Mouse (Mus musculus): Measurements from ENCODE around the gene Iqgap1. TPM values are rescaled to one million over a fixed set of nuclear protein-coding genes. Genes with fewer than 3 reads are reported as not detected.
A peak's percentile ranks its signal among the peaks of the same experiment; 100 is the strongest.

Iqgap1 gene
- polyA plus RNA-seq, 1 experiment from 2014 or later: 17.5 TPM

- 96% methylated on average over 2 of the region's 2 CpGs for WGBS
- Histone ChIP-seq H3K4me1 (ENCODE audit: control insufficient read depth, insufficient read depth, low read length) (peaks cover 36% of the 10 kb centered on the region), H3K4me3 (ENCODE audit: low read depth, low read length) (0 out of 2 replicates have a peak overlapping the region, but pooled peaks have one; percentile 11), H3K9me3 (replicated peaks; ENCODE audit: control insufficient read depth, low read length, poor library complexity, severe bottlenecking) (no peaks in the 10 kb centered on the region), H3K27ac (ENCODE audit: low read length) (no peak overlapping the region), H3K36me3 (ENCODE audit: control insufficient read depth, insufficient read depth, low read length) (peaks cover 10% of the 10 kb centered on the region), H3K27me3 (ENCODE audit: control insufficient read depth, insufficient read depth, low read depth, low read length) (no peaks in the 10 kb centered on the region), H3K4me2 (ENCODE audit: low read length) (peak overlapping the region; percentile 68), H3K9ac (ENCODE audit: low read depth, low read length) (no peak overlapping the region)
- no peak for ATAC-seq
Observed at GRCm38 (mm10) chr7:80862475-80862874, 36.7 kb upstream of the Iqgap1 start.

- no peaks in the 10 kb centered on the region for H3K27me3 ChIP-seq (ENCODE audit: control insufficient read depth, insufficient read depth, low read depth, low read length)
- peak within 1 kb of the TSS; percentile 92 for H3K27ac ChIP-seq (ENCODE audit: low read length)
- H3K4me3 ChIP-seq (ENCODE audit: low read depth, low read length): peak within 1 kb of the TSS; percentile 83
- H3K9ac ChIP-seq (ENCODE audit: low read depth, low read length): peak within 1 kb of the TSS; percentile 98
- H3K4me2 ChIP-seq (ENCODE audit: low read length): peak within 1 kb of the TSS; percentile 68
- H3K36me3 ChIP-seq (ENCODE audit: control insufficient read depth, insufficient read depth, low read length): 0 out of 2 replicates have a peak, but pooled peaks cover 5% of the 10 kb centered on the region
- H3K9me3 ChIP-seq (replicated peaks; ENCODE audit: control insufficient read depth, low read length, poor library complexity, severe bottlenecking): no peaks in the 10 kb centered on the region
- H3K4me1 ChIP-seq (ENCODE audit: control insufficient read depth, insufficient read depth, low read length): peaks cover 36% of the 10 kb centered on the region
- WGBS: 0% methylated on average over 35 of the region's 40 CpGs
- ATAC-seq: peak; percentile 98
Observed at GRCm38 (mm10) chr7:80860729-80861274, 35.0 kb upstream of the Iqgap1 start, which contains the start of gene Zscan2. TSS of gene Zscan2 (plus strand) at chr7:80860920.

- peak overlapping the region; percentile 67 for H3K4me2 ChIP-seq (ENCODE audit: low read length)
- H3K27ac ChIP-seq (ENCODE audit: low read length): 0 out of 2 replicates have a peak overlapping the region, but pooled peaks have one; percentile 25
- no peaks in the 10 kb centered on the region for H3K9me3 ChIP-seq (replicated peaks; ENCODE audit: control insufficient read depth, low read length, poor library complexity, severe bottlenecking)
- peaks cover 36% of the 10 kb centered on the region for H3K4me1 ChIP-seq (ENCODE audit: control insufficient read depth, insufficient read depth, low read length)
- H3K36me3 ChIP-seq (ENCODE audit: control insufficient read depth, insufficient read depth, low read length): 0 out of 2 replicates have a peak, but pooled peaks cover 3% of the 10 kb centered on the region
- 1% methylated on average over 13 of the region's 13 CpGs for WGBS
- peak overlapping the region; percentile 56 for H3K9ac ChIP-seq (ENCODE audit: low read depth, low read length)
- peak; percentile 76 for ATAC-seq
- no peaks in the 10 kb centered on the region for H3K27me3 ChIP-seq (ENCODE audit: control insufficient read depth, insufficient read depth, low read depth, low read length)
- H3K4me3 ChIP-seq (ENCODE audit: low read depth, low read length): peak overlapping the region; percentile 83
Observed at GRCm38 (mm10) chr7:80860227-80860626, 34.5 kb upstream of the Iqgap1 start.

GRCm38 (mm10) chr7:80857181-80857580 is 31.4 kb upstream of the Iqgap1 start:
- 34% methylated on average over 6 of the region's 6 CpGs for WGBS
- H3K27me3 ChIP-seq (ENCODE audit: control insufficient read depth, insufficient read depth, low read depth, low read length): no peaks in the 10 kb centered on the region
- H3K4me1 ChIP-seq (ENCODE audit: control insufficient read depth, insufficient read depth, low read length): peaks cover 9% of the 10 kb centered on the region
- H3K9me3 ChIP-seq (replicated peaks; ENCODE audit: control insufficient read depth, low read length, poor library complexity, severe bottlenecking): no peaks in the 10 kb centered on the region
- H3K36me3 ChIP-seq (ENCODE audit: control insufficient read depth, insufficient read depth, low read length): no peaks in the 10 kb centered on the region
- H3K27ac ChIP-seq (ENCODE audit: low read length): no peak overlapping the region
- no peak overlapping the region for H3K4me3 ChIP-seq (ENCODE audit: low read depth, low read length)
- no peak overlapping the region for H3K4me2 ChIP-seq (ENCODE audit: low read length)
- no peak overlapping the region for H3K9ac ChIP-seq (ENCODE audit: low read depth, low read length)
- ATAC-seq: no peak

GRCm38 (mm10) chr7:80855316-80855715 is 29.5 kb upstream of the Iqgap1 start:
- no peak overlapping the region for H3K27ac ChIP-seq (ENCODE audit: low read length)
- H3K27me3 ChIP-seq (ENCODE audit: control insufficient read depth, insufficient read depth, low read depth, low read length): no peaks in the 10 kb centered on the region
- H3K9ac ChIP-seq (ENCODE audit: low read depth, low read length): no peak overlapping the region
- ATAC-seq: 0 out of 2 replicates have a peak, but pooled peaks have one; percentile 17
- peaks cover 3% of the 10 kb centered on the region; the same call in 1 of the 2 replicates for H3K4me1 ChIP-seq (ENCODE audit: control insufficient read depth, insufficient read depth, low read length)
- H3K4me2 ChIP-seq (ENCODE audit: low read length): no peak overlapping the region
- no peak overlapping the region for H3K4me3 ChIP-seq (ENCODE audit: low read depth, low read length)
- H3K36me3 ChIP-seq (ENCODE audit: control insufficient read depth, insufficient read depth, low read length): no peaks in the 10 kb centered on the region
- H3K9me3 ChIP-seq (replicated peaks; ENCODE audit: control insufficient read depth, low read length, poor library complexity, severe bottlenecking): no peaks in the 10 kb centered on the region

GRCm38 (mm10) chr7:80853218-80853617 is 27.4 kb upstream of the Iqgap1 start:
- Histone ChIP-seq H3K9me3 (replicated peaks; ENCODE audit: control insufficient read depth, low read length, poor library complexity, severe bottlenecking) (no peaks in the 10 kb centered on the region), H3K4me1 (ENCODE audit: control insufficient read depth, insufficient read depth, low read length) (no peaks in the 10 kb centered on the region), H3K36me3 (ENCODE audit: control insufficient read depth, insufficient read depth, low read length) (no peaks in the 10 kb centered on the region), H3K27ac (ENCODE audit: low read length) (no peak overlapping the region), H3K27me3 (ENCODE audit: control insufficient read depth, insufficient read depth, low read depth, low read length) (no peaks in the 10 kb centered on the region), H3K9ac (ENCODE audit: low read depth, low read length) (no peak overlapping the region), H3K4me3 (ENCODE audit: low read depth, low read length) (no peak overlapping the region), H3K4me2 (ENCODE audit: low read length) (no peak overlapping the region)
- ATAC-seq: no peak
- WGBS: 98% methylated on average over 3 of the region's 3 CpGs

- Histone ChIP-seq H3K36me3 (ENCODE audit: control insufficient read depth, insufficient read depth, low read length) (no peaks in the 10 kb centered on the region), H3K4me1 (ENCODE audit: control insufficient read depth, insufficient read depth, low read length) (no peaks in the 10 kb centered on the region), H3K9me3 (replicated peaks; ENCODE audit: control insufficient read depth, low read length, poor library complexity, severe bottlenecking) (no peaks in the 10 kb centered on the region), H3K4me3 (ENCODE audit: low read depth, low read length) (no peak overlapping the region), H3K27me3 (ENCODE audit: control insufficient read depth, insufficient read depth, low read depth, low read length) (no peaks in the 10 kb centered on the region), H3K27ac (ENCODE audit: low read length) (no peak overlapping the region), H3K9ac (ENCODE audit: low read depth, low read length) (no peak overlapping the region), H3K4me2 (ENCODE audit: low read length) (no peak overlapping the region)
- 88% methylated on average over 5 of the region's 5 CpGs for WGBS
- ATAC-seq: no peak
Observed at GRCm38 (mm10) chr7:80850520-80850919, 24.7 kb upstream of the Iqgap1 start.

GRCm38 (mm10) chr7:80849710-80850109 is 23.9 kb upstream of the Iqgap1 start:
- H3K4me1 ChIP-seq (ENCODE audit: control insufficient read depth, insufficient read depth, low read length): no peaks in the 10 kb centered on the region
- ATAC-seq: peak; percentile 51; the same call in 1 of the 2 replicates
- 25% methylated on average over 4 of the region's 4 CpGs for WGBS

GRCm38 (mm10) chr7:80849267-80849666 is 23.5 kb upstream of the Iqgap1 start:
- Histone ChIP-seq H3K9ac (ENCODE audit: low read depth, low read length) (no peak overlapping the region), H3K4me2 (ENCODE audit: low read length) (no peak overlapping the region), H3K36me3 (ENCODE audit: control insufficient read depth, insufficient read depth, low read length) (no peaks in the 10 kb centered on the region), H3K27me3 (ENCODE audit: control insufficient read depth, insufficient read depth, low read depth, low read length) (no peaks in the 10 kb centered on the region), H3K4me3 (ENCODE audit: low read depth, low read length) (no peak overlapping the region), H3K4me1 (ENCODE audit: control insufficient read depth, insufficient read depth, low read length) (no peaks in the 10 kb centered on the region), H3K27ac (ENCODE audit: low read length) (no peak overlapping the region), H3K9me3 (replicated peaks; ENCODE audit: control insufficient read depth, low read length, poor library complexity, severe bottlenecking) (no peaks in the 10 kb centered on the region)
- no peak for ATAC-seq
- WGBS: 91% methylated on average over 2 of the region's 2 CpGs

More at GRCm38 (mm10) chr7:80849710-80850109, 23.9 kb upstream of the Iqgap1 start:
- Histone ChIP-seq H3K4me2 (ENCODE audit: low read length) (no peak overlapping the region), H3K9ac (ENCODE audit: low read depth, low read length) (no peak overlapping the region), H3K27me3 (ENCODE audit: control insufficient read depth, insufficient read depth, low read depth, low read length) (no peaks in the 10 kb centered on the region), H3K4me3 (ENCODE audit: low read depth, low read length) (no peak overlapping the region), H3K27ac (ENCODE audit: low read length) (no peak overlapping the region), H3K9me3 (replicated peaks; ENCODE audit: control insufficient read depth, low read length, poor library complexity, severe bottlenecking) (no peaks in the 10 kb centered on the region), H3K36me3 (ENCODE audit: control insufficient read depth, insufficient read depth, low read length) (no peaks in the 10 kb centered on the region)
